Mouse (Mus musculus) cerebellum, adult (tissue): Measurements from ENCODE around the gene Nsun2.
"Not testable (repeated sequence)": the region's sequence is repeated elsewhere in the genome, so short reads cannot be mapped to it uniquely, and the experiment has no call there.

Source experiments
- ATAC-seq: cut with Nextera tagmentation; 2 replicates; pipeline ENCODE4 v1.9.2; 2017; ENCODE audit warnings: mild to moderate bottlenecking, moderate library complexity, mixed read lengths; ENCODE audit not compliant: insufficient number of reproducible peaks, low FRiP score, low TSS enrichment

The Nsun2 gene

DNA sequence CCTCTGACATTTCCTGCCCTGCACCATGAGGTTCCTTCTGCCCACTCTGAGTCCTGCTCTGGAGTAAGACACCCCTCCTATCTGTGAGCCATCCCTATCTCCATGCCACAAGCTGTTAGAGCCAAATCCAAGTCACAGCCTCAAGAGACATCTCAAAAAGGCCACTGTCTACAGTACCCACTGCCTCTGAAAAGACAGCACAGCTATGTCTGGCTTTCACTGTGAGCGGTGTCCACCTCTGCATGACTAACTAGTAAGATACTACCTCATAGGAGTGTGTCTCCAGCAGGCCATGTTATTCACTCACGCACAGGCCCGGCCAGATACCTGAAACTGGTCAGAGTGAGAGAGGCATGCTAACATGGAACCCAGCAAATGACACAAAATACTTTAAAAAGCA lies 94.4 kb downstream of the Nsun2 start:
- ATAC-seq = no peak

DNA sequence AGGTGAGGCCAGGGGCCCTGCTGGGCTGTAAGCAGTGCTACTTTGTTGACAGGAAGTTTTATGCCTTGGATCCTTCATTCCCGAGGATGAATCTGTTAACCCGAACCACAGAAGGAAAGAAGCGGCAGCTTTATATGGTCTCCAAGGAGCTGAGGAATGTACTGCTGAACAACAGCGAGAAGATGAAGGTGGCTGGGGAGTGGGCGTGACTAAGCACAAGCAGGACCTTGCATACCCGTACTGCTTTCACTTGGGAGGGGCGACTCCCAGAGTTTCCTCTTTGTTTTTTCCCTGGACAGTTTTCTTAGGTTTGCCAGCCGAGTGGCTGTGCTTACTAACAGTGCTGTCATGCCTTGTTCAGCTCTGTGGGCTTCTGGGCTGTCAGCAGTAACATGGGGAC lies 97.0 kb downstream of the Nsun2 start:
- no peak for ATAC-seq

DNA sequence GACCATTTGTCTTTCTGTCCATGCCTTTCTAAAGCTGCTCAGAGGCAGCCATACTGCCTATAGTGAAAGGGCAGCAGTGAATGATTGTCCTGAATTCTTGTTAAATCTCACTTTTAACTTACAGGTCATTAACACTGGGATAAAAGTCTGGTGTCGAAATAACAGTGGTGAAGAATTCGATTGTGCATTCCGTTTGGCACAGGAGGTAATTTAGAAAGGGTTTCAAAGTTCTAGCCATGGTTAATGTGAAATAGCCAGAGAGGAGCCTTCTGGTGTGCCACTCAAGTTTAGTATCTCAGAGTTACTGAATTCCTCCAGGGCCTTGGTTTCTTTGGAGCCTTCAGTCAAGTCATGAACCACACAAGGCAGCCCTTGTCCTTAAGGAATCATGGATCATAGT lies 97.6 kb downstream of the Nsun2 start:
- no peak for ATAC-seq

DNA sequence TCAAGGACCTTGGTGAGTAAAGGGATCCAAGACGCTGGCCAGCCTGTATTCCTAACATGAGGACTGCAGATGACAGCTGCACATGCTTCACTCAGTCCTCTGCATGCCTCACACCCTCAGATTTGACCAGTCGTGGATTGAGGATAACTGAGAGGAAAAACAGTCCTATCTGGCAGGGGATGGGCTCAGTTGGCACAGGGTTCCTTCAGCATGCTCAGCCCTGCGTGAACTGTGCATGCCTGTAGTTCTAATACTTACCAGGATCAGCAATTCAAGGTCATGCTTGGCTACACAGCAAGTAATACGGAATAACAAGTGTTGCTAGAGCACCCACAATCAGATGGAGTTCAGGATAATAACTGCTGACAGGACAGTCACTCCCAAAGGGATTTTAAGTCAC lies 98.1 kb downstream of the Nsun2 start:
- no peak for ATAC-seq

DNA sequence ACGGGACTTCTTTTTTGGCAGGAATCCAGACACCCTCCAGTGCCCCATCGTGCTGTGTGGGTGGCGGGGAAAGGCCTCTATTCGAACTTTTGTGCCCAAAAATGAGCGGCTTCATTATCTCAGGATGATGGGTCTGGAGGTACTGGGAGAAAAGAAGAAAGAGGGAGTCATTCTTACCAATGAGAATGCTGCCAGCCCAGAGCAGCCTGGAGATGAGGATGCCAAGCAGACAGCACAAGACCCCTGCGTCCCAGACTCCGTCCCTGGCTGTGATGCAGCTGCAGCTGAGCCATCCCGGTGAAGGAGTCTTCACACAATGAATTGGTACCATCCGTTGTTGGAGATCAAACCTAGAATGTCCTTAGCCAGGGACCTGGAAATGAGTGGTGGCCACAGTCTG lies 100.0 kb downstream of the Nsun2 start:
- no peak for ATAC-seq

DNA sequence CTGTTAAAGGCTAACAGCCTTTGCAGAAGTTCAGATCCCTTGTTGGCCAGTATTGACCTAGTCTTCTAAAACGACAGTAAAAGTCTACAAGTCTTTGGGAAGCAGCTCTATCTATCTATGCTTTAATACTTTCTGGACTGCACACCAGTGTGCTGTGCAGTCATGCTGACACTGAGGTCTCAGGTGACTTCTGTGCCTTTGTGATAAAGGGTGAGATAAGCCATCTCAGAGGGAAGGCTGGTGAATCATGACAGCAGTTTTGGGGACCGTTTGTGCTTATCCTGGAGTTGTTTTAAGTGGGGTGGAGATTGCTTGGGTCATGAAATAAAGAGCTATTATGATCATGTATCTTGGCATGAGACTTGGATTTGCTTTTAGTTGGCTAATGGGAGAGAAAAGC lies 100.4 kb downstream of the Nsun2 start:
- ATAC-seq = no peak

DNA sequence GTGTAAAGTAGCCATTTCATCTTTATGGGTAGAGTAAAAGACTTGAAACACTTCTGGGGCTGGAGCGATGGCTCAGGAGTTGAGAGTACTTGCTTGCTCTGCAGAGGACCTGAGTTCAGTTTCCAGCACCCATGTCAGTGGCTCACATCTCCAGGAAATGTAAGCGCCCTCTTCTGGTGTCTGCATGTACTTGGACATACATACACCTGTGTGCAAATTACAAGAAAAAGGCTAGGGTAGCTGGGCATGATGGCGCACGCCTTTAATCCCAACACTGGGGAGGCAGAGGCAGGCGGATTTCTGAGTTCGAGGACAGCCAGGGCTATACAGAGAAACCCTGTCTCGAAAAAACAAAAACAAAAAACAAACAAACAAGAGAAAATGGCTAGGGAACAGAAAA lies 102.3 kb downstream of the Nsun2 start:
- not testable (repeated sequence) for ATAC-seq

DNA sequence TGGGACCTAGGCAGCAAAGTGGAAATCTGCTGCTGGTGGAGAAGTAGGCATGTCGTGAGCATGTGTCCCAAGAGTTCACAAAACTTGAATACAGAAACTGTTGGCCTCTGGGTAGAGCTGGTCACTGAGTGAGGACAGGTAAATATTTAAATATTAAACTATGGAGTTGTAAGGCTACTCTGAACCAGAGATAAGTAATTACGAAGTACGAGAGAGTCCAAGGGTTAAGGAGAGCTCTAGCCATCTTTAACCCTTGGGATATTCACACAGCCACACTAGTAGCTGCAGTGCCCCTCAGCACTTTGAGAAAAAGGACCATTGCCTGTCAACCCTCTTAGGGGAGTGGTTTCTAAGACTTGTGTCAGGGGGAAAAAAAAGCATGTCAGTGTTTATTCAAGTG lies 102.8 kb downstream of the Nsun2 start:
- ATAC-seq = no peak

DNA sequence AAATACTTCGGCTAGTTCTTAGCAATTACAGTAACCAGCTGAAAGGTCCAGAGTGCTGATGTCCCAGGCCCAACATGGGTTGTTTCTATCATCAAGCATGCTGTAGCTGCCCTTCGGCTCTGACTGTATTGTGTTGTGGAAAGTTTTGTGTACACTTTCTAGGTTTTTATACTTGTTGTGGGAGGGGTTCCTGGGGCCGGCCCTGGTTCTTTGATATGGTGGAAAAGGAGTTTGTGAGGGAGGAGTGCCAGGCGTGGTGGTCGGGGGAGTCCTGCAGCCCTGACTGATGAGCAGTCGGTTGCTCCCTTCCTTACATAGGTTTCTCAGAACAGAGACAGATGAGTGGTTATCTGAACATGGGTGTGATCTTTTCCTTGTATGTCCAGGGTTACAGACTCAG lies 103.3 kb downstream of the Nsun2 start:
- ATAC-seq = no peak

DNA sequence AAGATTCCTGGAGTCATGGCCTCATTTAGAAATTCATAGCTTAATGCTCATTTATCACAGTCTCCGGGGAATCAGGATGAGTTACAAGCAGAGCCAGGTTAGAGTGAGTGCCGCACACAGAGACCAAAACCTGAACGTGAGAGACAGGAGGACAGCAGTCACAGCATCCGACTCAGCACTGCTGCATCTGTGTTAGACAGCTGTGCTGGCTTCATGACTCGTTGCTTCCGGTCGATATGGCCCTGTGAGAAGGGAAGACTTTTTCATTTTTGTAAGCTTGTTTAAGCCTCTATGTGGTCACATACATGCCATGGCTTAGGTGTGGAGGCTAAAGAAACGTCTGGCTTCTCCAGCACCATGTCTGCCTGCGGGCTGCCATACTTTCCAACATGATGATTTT lies 104.1 kb downstream of the Nsun2 start:
- no peak for ATAC-seq

DNA sequence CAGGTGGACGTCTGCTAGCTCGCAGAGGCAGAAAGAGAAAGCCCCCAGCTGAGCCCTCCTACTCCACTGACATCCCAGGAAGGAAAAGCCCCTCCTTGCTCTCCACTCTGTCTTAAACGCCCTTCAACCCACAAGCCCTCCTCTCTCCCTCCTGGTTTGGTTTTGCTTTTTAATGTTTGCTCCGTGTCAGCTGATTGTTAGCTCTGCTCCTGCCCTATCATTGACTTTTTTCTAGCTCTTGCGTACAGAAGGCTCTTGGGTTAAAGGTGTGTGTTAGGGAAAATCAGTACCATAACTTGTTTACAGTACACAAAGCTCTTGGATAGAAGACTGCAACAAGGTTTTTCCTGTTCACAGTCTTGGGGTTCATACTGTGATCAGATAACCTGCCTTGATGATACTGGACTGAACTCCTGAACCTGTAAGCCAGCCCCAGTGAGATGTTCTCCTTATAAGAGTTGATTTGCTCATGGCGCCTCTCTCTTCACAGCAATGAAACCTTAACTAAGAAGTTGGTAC lies 104.6 kb downstream of the Nsun2 start:
- no peak for ATAC-seq

DNA sequence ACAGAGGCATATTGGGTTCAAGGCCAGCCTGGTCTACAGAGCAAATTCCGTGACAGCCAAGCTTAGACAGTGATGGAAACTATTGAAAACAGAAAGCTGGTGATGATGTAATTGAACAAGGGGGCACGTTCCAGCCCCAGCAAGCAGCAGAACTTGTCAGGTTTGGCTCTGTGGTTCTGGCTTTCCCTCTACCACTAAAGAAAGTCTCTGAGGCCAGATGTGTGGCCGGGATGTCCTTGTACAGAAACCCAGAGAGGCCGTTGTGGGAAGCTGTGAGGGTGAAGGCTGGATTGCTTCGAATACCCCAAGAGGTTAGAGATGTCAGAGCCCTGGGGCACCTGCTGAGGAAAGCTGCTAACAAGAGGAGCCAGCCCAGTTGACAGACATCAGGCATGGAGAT lies 105.7 kb downstream of the Nsun2 start:
- no peak for ATAC-seq

DNA sequence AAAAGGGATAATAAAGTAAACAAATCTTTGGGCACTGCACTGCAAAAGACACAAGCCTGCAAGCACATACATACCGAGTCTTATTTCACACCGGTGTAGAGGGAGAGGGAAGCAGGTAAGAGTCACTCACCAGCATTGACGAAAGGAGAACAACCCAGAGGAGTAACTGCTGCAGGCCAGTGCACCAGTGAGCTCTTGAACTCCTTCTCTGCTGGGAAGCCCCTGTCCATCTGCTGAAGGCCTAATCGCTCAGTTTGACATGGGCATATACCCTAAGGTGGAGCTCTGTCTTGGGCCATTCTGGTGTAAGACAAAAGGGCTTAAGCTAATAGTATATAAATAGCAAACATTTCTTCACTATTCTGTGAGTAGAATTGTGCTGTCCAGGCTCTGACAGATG lies 106.6 kb downstream of the Nsun2 start:
- ATAC-seq = no peak

DNA sequence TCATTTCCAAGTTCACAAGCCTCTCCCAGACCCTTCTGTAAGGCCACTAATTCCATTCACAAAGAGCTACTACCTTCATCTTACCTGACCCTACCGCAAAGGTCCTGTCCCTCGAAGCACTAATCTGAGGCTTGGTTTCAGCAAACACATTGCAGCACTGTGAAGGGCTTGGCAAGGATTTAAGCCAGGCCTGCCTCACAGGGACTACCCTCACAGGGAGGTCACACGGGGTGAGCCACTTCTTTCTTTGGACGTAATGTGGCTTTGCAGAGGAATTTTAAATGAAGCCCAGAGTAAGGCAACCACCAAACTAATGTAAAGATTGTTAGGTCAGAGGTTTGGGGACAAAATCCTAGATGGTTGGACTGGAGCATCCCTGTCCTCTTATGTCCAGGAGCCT lies 107.0 kb downstream of the Nsun2 start:
- ATAC-seq = no peak

DNA sequence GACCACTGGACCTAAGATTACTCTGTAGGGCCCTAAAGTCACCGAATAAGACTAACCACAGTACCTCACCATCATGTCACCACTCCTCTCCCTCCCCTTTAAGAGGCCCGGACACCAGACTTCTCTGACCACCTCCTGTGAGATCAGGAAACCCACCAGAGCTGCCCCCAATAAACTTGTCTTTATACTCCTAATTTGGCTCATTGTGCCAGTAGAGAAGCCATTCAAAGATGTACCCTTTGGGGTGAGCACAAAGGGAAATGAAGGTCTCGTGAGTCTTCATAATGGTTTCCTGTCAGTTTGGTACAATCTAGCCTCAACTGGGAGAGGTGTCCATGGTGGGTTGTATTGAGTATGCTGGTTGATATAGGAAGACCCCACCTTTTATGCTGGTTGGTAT lies 107.5 kb downstream of the Nsun2 start:
- ATAC-seq = no peak

DNA sequence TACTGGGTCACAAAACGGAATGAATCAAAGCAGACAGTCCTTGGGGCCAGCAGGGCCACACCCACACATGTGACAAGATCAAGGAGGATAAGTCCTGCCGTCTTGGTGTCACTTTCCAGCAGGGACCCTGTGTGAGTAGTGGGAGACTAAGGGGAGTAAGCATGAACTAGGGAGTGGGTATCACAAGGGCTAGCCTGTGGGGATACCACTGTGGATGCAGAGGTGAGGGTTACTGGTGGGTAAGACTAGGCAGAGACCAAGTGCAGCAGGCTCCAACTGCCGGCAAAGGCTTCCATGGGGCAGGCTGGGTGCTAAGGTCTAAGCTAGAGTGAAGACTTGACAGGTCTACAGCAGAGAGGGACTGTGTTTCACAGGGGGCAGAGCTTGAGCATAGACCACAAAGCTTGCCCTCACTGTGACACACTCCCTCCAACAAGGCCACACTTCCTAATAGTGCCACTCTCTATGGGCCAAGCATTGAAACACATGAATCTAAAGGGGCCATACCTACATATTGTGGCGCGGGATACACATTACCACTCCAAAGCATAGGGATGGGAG lies 109.2 kb downstream of the Nsun2 start:
- ATAC-seq = no peak

DNA sequence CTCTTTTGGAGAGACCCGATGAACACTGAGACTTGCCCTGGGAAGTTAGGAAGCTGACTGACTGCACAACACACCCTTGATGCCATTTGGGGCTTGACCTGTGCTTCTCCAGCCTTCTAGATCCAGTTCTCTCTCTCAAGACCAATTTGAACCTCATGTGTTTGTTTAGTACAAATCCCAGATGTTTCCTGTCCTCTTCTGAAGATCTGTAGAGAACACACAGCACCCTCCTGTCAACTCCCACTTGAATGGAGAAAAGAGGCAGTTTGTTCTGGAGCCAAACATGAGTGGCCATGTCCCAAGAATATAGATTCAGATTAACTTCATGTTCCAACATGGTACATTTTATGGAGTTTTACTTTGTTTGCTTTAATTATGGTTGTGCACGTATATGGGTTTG lies 110.4 kb downstream of the Nsun2 start:
- no peak for ATAC-seq

DNA sequence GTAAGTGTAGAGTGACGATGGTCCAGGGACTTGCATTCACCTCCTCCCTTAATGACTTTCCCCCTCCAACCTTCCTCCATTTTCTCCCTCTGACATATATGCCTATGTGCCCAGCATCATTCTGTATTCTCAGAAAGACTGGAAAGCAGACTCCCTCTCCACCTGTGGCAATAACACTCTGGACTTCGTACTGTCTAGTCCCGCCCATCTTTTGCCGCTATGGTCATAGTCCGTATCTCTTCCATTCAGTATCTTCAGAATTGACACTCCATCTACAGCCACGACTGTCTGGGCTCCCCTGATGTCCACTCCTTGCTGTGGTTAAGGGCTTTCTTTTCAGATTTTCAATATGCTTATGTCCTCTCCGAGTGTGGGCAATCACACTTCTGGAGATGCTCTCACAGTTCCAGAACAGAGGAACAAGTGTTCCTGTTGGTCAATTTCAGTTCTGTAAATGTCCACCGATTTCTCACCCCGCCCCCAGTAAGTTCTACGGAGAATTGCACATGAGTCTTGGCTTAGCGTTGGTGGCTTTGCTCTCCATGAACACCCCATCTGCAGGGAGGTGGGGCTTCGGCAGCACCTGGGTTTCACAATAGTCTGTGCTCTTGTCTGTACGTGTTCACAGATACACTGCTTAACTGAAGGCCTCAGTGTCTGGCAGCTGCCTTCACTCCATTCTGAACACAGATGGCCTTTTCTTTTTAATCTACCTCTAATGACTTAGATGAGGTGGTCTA lies 111.1 kb downstream of the Nsun2 start:
- no peak for ATAC-seq

DNA sequence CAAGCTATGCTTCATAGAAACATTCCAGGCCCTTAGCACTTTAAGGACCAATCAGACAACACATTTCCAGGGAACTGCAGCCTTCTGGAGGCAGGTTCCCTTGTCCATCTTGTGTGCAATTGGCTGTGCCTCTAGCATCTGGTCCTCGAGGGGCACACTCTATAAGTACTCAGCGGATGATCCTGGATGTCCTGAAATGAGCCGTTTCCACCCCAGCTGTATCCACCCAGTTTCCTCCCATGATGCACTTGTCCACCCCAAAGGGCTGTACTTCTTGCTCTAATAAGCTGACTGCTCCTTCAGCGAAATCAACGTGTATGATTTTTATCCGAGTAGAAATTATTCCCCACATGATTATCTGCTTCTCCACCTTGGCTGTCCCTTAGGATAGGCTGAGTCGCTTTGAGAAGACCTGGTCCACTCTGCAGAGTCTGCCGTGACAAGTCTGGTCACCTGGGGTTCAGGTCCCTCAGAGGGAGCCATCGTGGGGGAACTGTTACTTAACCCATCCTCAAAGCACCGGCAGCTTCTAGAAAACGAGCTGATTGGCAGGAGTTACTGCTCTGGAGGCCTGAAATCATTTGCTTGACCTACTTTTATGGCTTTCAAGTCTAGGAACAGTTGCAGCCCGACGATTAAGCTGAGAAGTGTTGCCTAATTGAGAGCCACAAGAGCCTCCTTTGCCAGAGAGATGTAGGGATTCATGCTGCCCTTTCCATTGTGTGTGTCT lies 112.3 kb downstream of the Nsun2 start:
- no peak for ATAC-seq

DNA sequence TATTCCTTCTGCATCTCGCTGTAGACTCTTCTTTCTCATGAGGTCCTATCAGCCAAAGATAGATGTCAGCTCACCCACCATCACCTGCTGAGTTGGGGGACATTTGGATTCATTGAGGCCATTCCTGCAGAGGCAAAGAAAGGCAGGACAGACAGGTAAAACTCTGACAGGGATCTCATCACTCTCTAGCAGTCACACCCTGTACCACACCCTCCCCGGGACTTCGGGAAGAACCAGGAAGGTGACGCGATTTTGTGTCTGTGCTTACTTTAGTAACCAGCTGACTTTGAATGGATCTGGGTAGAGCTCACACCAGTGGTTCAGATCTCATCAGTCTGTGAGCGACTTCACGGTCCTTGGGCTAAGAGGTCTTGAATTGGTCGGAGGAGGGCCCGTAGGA lies 112.9 kb downstream of the Nsun2 start:
- ATAC-seq = no peak

DNA sequence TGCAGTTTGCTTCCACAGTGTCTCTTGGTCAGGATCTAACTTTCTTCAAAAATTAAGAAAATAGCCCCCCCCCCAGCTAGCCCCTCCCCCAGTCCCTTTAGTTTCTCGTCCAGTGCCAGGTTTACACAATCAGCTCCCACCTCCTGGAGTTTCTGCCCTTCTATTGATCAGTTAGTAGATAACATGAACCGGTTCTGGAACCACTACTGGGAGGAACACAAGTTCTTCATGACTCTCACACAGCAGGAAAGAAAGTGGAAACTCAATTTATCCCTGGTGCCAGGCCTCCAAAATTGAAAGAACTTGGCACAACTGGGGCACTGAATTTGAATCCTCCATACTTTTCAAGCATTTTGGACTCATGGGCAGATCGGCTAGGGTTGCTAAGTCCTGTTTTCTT lies 121.0 kb downstream of the Nsun2 start:
- no peak for ATAC-seq

DNA sequence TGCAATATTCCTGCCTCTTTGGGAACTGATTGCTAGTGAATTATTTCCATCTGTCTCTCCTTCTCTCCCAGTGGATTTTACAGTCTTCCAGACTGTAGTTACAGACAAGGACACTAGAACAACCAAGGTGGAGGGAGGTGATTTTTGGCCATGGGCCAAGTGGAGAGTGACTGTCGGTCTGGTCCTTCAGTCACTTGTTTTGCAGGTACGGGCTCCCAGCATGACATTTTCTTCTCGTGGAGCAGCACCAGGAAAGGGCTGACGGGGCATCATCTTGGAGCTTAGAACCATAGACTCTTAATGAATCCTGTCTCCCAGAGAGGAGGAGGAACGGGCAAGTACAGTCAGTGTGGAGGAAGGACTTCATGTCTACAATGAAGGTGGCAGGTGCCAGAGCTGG lies 138.6 kb downstream of the Nsun2 start:
- no peak for ATAC-seq
